Mouse (Mus musculus) liver, embryonic 14.5 days (tissue): ENCODE measurements at regions not wholly inside any gene's neighbourhood (a gene's known extent, or its start where the extent isn't known, plus 50 kb on each side); places are given as distances from the start of the nearest gene placed in this dataset.

Experiments used
- ATAC-seq: fragments of 200-750 bp; cut with Nextera tagmentation; 2 replicates; pipeline ENCODE4 v1.8.0; 2017; ENCODE audit warnings: moderate number of reproducible peaks, mild to moderate bottlenecking, moderate library complexity; ENCODE audit not compliant: insufficient read depth
- DNase-seq, 3 experiments: peaks; one replicate each; pipeline ENCODE4 v3.0.0-alpha.2; 2012 to 2013; ENCODE audit warnings: low read depth in 3 of 3, low spot score in 3 of 3
- H3K27ac ChIP-seq: fragments of 300-500 bp; sonication (generic); 2 replicates; pipeline ENCODE4 v1.5.1; 2014; ENCODE audit warnings: moderate library complexity, mild to moderate bottlenecking, control low read depth, inconsistent platforms
- H3K27me3 ChIP-seq: fragments of 300-500 bp; sonication (generic); 2 replicates; pipeline ENCODE4 v1.6.1; 2014; ENCODE audit warnings: mild to moderate bottlenecking, low read length, moderate library complexity; ENCODE audit not compliant: control insufficient read depth, insufficient read depth
- H3K36me3 ChIP-seq: fragments of 300-500 bp; sonication (generic); replicated peaks from 2 replicates; pipeline ENCODE4 v1.6.1; 2014; ENCODE audit warnings: low read depth; ENCODE audit not compliant: control insufficient read depth, insufficient read depth
- H3K4me1 ChIP-seq, 2 experiments: fragments of 200-500 bp in 1 of 2; fragments of 300-500 bp in 1 of 2; sonication (generic) in 1 of 2; replicated peaks; 2 replicates each; pipeline ENCODE4 v1.6.1; 2012 to 2014; ENCODE audit warnings: antibody characterized with exemption in 1 of 2, inconsistent platforms in 1 of 2, low read length in 1 of 2; ENCODE audit not compliant: control insufficient read depth in 2 of 2, insufficient read depth in 2 of 2
- H3K4me2 ChIP-seq: fragments of 300-500 bp; sonication (generic); 2 replicates; pipeline ENCODE4 v1.6.1; 2014; ENCODE audit warnings: low read depth, mild to moderate bottlenecking, control low read depth, moderate library complexity
- H3K4me3 ChIP-seq, 2 experiments: fragments of 200-500 bp in 1 of 2; fragments of 300-500 bp in 1 of 2; sonication (generic) in 1 of 2; 2 replicates each; pipeline ENCODE4 v1.5.1; 2012 to 2014; ENCODE audit warnings: low read depth in 2 of 2, low read length in 2 of 2, mild to moderate bottlenecking in 2 of 2, control low read depth in 1 of 2, inconsistent platforms in 1 of 2, moderate library complexity in 1 of 2; ENCODE audit not compliant: insufficient read depth in 1 of 2
- H3K9ac ChIP-seq: fragments of 300-500 bp; sonication (generic); replicated peaks from 2 replicates; pipeline ENCODE4 v1.6.1; 2014; ENCODE audit warnings: mild to moderate bottlenecking, control low read depth, moderate library complexity
- H3K9me3 ChIP-seq: fragments of 300-500 bp; sonication (generic); 2 replicates; pipeline ENCODE4 v1.6.1; 2016; ENCODE audit warnings: low read length, mixed read lengths; ENCODE audit not compliant: control insufficient read depth
- CTCF ChIP-seq: IDR thresholded peaks from 2 replicates; pipeline ENCODE4 v1.5.1; 2016; ENCODE audit warnings: antibody characterized with exemption, low read depth, control low read depth
- EP300 ChIP-seq: IDR thresholded peaks from 2 replicates; pipeline ENCODE4 v1.6.1; 2016; ENCODE audit warnings: antibody characterized with exemption, low read depth
- WGBS: fragments of 180-500 bp; shearing (Covaris S2); extraction: QIAGEN DNeasy Blood & Tissue Kit; methylation state at CpG from one replicate; pipeline ENCODE4 v1.1.7; 2014; ENCODE audit not compliant: insufficient replicate concordance; 5-methylcytosine and 5-hydroxymethylcytosine counted together

GRCm38 (mm10) chr14:14639102-14640015 is 62.7 kb upstream of the Slc4a7 start:
- no peaks in the 10 kb centered on the region for H3K36me3 ChIP-seq
- WGBS, result 56% methylated on average over 7 of the region's 7 CpGs
- no peaks in the 10 kb centered on the region for H3K9me3 ChIP-seq
- H3K9ac ChIP-seq, result no peak overlapping the region
- DNase-seq, result no peak
- no peak overlapping the region for H3K27ac ChIP-seq
- no peak for TF ChIP-seq CTCF
- TF ChIP-seq EP300, result no peak
- H3K4me3 ChIP-seq, result no peak overlapping the region
- ATAC-seq, result no peak
- H3K4me2 ChIP-seq, result no peak overlapping the region
- H3K4me1 ChIP-seq, result peaks cover 0 to 3% of the 10 kb centered on the region in 2 experiments; a peak in 1 of 4 replicates
- H3K27me3 ChIP-seq, result no peaks in the 10 kb centered on the region

GRCm38 (mm10) chr14:14640023-14640441 is 62.0 kb upstream of the Slc4a7 start:
- H3K27me3 ChIP-seq, result no peaks in the 10 kb centered on the region
- no peak for TF ChIP-seq CTCF
- TF ChIP-seq EP300, result no peak
- peaks cover 0 to 3% of the 10 kb centered on the region in 2 experiments; a peak in 1 of 4 replicates for H3K4me1 ChIP-seq
- H3K9me3 ChIP-seq, result no peaks in the 10 kb centered on the region
- H3K4me2 ChIP-seq, result no peak overlapping the region
- no peak overlapping the region for H3K27ac ChIP-seq
- no peaks in the 10 kb centered on the region for H3K36me3 ChIP-seq
- no peak overlapping the region for H3K9ac ChIP-seq
- WGBS, result 11% methylated on average over 3 of the region's 3 CpGs
- DNase-seq (no peak), ATAC-seq (no peak)
- H3K4me3 ChIP-seq, result no peak overlapping the region

- DNase-seq, result no peak
- no peak for ATAC-seq
- no peaks in the 10 kb centered on the region for H3K36me3 ChIP-seq
- H3K4me3 ChIP-seq, result no peak overlapping the region
- no peak for TF ChIP-seq EP300
- H3K27ac ChIP-seq, result no peak overlapping the region
- H3K27me3 ChIP-seq, result no peaks in the 10 kb centered on the region
- H3K4me1 ChIP-seq, result peaks cover 0 to 3% of the 10 kb centered on the region in 2 experiments; a peak in 1 of 4 replicates
- H3K9me3 ChIP-seq, result no peaks in the 10 kb centered on the region
- no peak overlapping the region for H3K9ac ChIP-seq
- H3K4me2 ChIP-seq, result no peak overlapping the region
These were observed 61.5 kb upstream of the Slc4a7 start for GRCm38 (mm10) chr14:14640557-14640956.

GRCm38 (mm10) chr14:14643533-14643932 is 58.5 kb upstream of the Slc4a7 start:
- Histone ChIP-seq H3K9ac (no peak overlapping the region), H3K4me2 (no peak overlapping the region), H3K36me3 (no peaks in the 10 kb centered on the region), H3K27me3 (no peaks in the 10 kb centered on the region), H3K27ac (no peak overlapping the region), H3K4me3 (no peak overlapping the region), H3K9me3 (no peaks in the 10 kb centered on the region), H3K4me1 (peaks cover 0 to 3% of the 10 kb centered on the region in 2 experiments; a peak in 1 of 4 replicates)
- ATAC-seq, result no peak
- no peak for DNase-seq
- 56% methylated on average over 3 of the region's 3 CpGs for WGBS
- TF ChIP-seq EP300, result no peak
- no peak for TF ChIP-seq CTCF

- Histone ChIP-seq H3K9me3 (no peaks in the 10 kb centered on the region), H3K9ac (no peak overlapping the region), H3K4me2 (no peak overlapping the region), H3K27me3 (no peaks in the 10 kb centered on the region), H3K4me1 (peaks cover 0 to 3% of the 10 kb centered on the region in 2 experiments; a peak in 1 of 4 replicates), H3K36me3 (no peaks in the 10 kb centered on the region), H3K27ac (no peak overlapping the region), H3K4me3 (no peak overlapping the region)
- ATAC-seq, result peak; percentile 48; the same call in 1 of the 2 replicates
- TF ChIP-seq CTCF (no peak), EP300 (no peak)
- 16% methylated on average over 3 of the region's 3 CpGs for WGBS
- DNase-seq, result no peak
These were observed 57.0 kb upstream of the Slc4a7 start for GRCm38 (mm10) chr14:14645084-14645483.
